Mouse (Mus musculus): ENCODE results near the gene Zfp935. TPM values are rescaled to one million over a fixed set of nuclear protein-coding genes. Genes with fewer than 3 reads are reported as not detected.
"Not testable (repeated sequence)": the region's sequence is repeated elsewhere in the genome, so short reads cannot be mapped to it uniquely, and the experiment has no call there.

Zfp935 gene
- polyA plus RNA-seq (2015; fragmentation: Nextera tagmentation; extraction: Ambion mirVana), result not detected in 2 replicates

DNA sequence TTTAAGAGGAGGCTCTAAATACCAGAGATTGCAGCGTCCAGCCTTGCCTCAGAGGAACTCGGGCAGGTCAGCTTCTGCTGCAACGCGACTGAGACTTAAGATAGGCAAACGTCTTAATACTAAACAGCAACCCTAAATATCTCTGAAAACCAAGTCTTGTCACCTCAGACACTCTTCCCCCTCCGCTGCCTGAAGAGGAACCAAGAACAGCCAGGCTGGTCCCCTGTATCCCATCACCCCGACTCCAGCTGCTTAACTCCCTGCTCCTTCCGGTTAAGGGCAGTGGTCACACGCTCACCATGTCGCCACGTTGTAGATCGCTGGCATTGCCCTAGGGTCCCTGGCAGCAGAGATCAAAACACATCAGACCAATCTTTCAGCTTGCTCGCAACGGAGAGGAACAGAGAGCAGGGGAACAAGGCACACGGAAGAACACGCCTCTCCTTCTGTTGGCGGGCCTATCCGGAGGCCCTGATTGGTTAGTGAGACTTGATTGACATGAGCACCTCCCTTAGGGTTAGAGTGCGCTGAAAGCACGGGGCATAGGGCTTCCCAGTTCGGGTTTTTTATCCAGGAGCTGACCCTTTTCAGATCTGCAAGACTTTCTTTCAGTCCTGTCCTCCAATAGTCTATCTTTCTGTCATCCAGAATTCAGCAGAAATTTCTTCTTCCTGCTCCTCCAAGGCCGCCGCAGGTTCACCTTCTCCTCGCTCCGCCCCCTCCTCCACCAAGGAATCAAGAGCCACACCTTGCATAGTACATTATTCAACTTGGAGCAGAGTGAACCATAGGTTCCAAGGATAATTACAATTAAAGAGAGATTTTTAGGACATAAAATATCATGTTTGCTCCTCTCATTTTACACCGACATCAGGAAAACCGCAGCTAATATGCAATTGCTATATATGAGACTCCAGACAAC lies at the start of gene Zfp935:
Gene Zfp935 (minus strand): TSS at position 323 of the 922 bp plus-strand sequence.
- not testable (repeated sequence) for H3K9me3 ChIP-seq (replicated peaks; ENCODE audit: control insufficient read depth, low read length, poor library complexity, severe bottlenecking); H3K36me3 ChIP-seq (ENCODE audit: control insufficient read depth, insufficient read depth, low read length); H3K27me3 ChIP-seq (ENCODE audit: control insufficient read depth, insufficient read depth, low read depth, low read length); H3K27ac ChIP-seq (ENCODE audit: low read length); H3K4me1 ChIP-seq (ENCODE audit: control insufficient read depth, insufficient read depth, low read length)
- peak within 1 kb of the TSS; percentile 42 for H3K4me3 ChIP-seq (ENCODE audit: low read depth, low read length)
- ATAC-seq, result peak; percentile 75; the same call in 1 of the 2 replicates
- 5% methylated on average over 25 of the region's 27 CpGs for WGBS
- peak within 1 kb of the TSS; percentile 48 for H3K4me2 ChIP-seq (ENCODE audit: low read length)
- peak within 1 kb of the TSS; percentile 54; the same call in 1 of the 2 replicates for H3K9ac ChIP-seq (ENCODE audit: low read depth, low read length)

DNA sequence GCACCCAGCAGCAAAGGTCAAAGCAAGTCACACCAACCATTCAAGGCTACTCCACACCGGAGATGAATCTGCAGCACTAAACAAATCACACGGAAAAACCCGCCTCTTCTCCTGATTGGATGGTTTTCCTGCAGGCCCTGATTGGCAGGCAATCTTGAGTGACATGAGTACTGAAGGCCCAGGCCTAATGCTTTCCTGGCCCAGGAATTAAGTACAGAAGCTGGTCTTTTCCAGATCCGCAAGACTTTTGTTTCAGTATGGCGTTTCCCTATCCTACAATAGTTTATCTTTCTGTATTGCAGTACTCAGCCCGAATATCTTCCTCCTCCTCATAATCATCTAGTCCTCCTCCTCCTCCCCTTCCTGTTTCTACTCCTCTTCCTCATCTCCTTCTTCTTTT lies 12.8 kb upstream of the Zfp935 start, which contains the start of gene Zfp934:
Gene Zfp934 (minus strand): TSS at position 101 of the 400 bp plus-strand sequence.
- H3K36me3 ChIP-seq (ENCODE audit: control insufficient read depth, insufficient read depth, low read length); ATAC-seq; H3K27ac ChIP-seq (ENCODE audit: low read length); H3K4me3 ChIP-seq (ENCODE audit: low read depth, low read length); H3K9me3 ChIP-seq (replicated peaks; ENCODE audit: control insufficient read depth, low read length, poor library complexity, severe bottlenecking); H3K9ac ChIP-seq (ENCODE audit: low read depth, low read length); H3K27me3 ChIP-seq (ENCODE audit: control insufficient read depth, insufficient read depth, low read depth, low read length); H3K4me1 ChIP-seq (ENCODE audit: control insufficient read depth, insufficient read depth, low read length); H3K4me2 ChIP-seq (ENCODE audit: low read length): not testable (repeated sequence)
- 96% methylated on average over 3 of the region's 6 CpGs for WGBS

DNA sequence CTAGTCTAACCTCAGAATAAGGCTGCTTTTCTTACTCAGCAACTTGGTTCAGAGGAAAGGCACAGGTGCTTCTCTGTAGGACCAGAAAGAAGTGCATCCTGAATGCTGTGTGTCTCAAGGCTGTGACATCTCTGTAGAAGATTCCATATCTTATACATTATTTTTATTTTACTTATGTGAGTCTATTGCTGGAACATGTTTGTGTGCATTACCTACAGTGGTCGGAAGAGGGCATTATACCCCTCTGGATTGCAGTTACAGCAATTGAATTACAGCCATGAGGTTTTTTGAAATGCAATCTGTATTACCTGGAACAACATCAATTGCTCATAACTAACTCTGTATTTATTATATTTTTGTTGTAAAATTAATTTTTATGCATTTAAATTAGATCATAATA lies 3.4 kb upstream of the Zfp935 start:
- not testable (repeated sequence) for ATAC-seq; H3K27me3 ChIP-seq (ENCODE audit: control insufficient read depth, insufficient read depth, low read depth, low read length); H3K27ac ChIP-seq (ENCODE audit: low read length); H3K4me1 ChIP-seq (ENCODE audit: control insufficient read depth, insufficient read depth, low read length); H3K9ac ChIP-seq (ENCODE audit: low read depth, low read length); H3K9me3 ChIP-seq (replicated peaks; ENCODE audit: control insufficient read depth, low read length, poor library complexity, severe bottlenecking); H3K4me3 ChIP-seq (ENCODE audit: low read depth, low read length); H3K36me3 ChIP-seq (ENCODE audit: control insufficient read depth, insufficient read depth, low read length); H3K4me2 ChIP-seq (ENCODE audit: low read length)
- WGBS, result 25% methylated on average over 1 of the region's 1 CpGs

DNA sequence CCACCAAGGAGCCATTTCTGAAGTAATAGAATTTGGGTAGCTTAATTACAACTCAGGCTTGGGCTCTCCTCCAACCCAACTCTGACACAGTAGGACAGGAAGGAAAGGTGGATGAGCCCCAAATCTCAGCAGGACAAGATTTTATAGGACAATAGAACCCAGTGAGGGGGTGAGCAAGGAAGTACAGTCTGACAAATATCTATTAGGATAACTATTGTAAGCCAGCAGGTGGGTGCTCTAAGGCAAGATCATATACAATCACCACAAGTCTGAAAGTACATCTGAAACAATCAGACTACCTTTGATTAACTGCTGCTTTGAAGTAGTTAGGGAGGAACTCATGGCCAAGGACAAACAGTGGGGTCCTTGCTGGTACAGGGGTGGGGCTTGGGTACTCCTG lies 28.2 kb downstream of the Zfp935 start:
- not testable (repeated sequence) for H3K4me2 ChIP-seq (ENCODE audit: low read length); H3K27me3 ChIP-seq (ENCODE audit: control insufficient read depth, insufficient read depth, low read depth, low read length); H3K9ac ChIP-seq (ENCODE audit: low read depth, low read length); H3K36me3 ChIP-seq (ENCODE audit: control insufficient read depth, insufficient read depth, low read length); H3K9me3 ChIP-seq (replicated peaks; ENCODE audit: control insufficient read depth, low read length, poor library complexity, severe bottlenecking); H3K4me1 ChIP-seq (ENCODE audit: control insufficient read depth, insufficient read depth, low read length); ATAC-seq; H3K27ac ChIP-seq (ENCODE audit: low read length); H3K4me3 ChIP-seq (ENCODE audit: low read depth, low read length)

DNA sequence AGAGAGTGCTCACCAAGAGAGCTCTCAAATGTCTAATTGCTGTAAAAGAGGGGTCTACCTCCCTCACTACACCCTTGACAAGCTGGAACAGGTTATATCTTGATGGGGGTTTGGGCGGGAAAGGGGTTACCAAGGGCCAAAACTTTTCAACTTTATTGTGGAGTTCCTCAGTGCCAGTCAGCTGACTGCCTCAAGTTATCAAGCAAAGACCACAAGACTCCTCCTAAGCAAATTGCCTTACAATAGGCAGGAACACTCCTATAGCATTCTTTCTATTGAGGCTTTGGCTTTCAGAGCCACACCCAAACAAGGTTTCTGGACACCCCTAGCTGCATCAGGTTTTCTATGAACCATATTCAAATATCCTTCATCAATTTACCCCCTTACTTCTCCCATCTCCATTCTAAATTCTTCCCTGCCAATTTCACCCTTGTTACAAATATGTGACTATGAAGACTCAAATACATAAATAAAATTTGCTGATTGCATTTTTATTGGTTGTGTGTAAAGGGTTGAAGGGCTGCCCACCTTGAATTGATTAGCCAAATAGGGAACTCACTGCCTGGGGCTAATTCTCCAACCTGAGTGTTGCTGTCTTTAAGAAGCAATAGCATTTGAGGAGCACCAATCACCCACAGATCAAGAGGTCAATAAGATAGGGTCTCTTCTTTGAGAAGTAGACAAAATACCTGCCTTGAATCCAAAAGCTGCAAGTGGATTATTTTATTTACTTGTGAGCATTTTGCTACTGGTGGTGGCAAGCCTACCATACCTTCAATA lies 47.5 kb downstream of the Zfp935 start:
- H3K27ac ChIP-seq (ENCODE audit: low read length); H3K9me3 ChIP-seq (replicated peaks; ENCODE audit: control insufficient read depth, low read length, poor library complexity, severe bottlenecking); H3K36me3 ChIP-seq (ENCODE audit: control insufficient read depth, insufficient read depth, low read length); H3K4me1 ChIP-seq (ENCODE audit: control insufficient read depth, insufficient read depth, low read length); ATAC-seq; H3K4me3 ChIP-seq (ENCODE audit: low read depth, low read length); H3K4me2 ChIP-seq (ENCODE audit: low read length); H3K9ac ChIP-seq (ENCODE audit: low read depth, low read length); H3K27me3 ChIP-seq (ENCODE audit: control insufficient read depth, insufficient read depth, low read depth, low read length): not testable (repeated sequence)
- WGBS, result 84% methylated on average over 1 of the region's 1 CpGs

DNA sequence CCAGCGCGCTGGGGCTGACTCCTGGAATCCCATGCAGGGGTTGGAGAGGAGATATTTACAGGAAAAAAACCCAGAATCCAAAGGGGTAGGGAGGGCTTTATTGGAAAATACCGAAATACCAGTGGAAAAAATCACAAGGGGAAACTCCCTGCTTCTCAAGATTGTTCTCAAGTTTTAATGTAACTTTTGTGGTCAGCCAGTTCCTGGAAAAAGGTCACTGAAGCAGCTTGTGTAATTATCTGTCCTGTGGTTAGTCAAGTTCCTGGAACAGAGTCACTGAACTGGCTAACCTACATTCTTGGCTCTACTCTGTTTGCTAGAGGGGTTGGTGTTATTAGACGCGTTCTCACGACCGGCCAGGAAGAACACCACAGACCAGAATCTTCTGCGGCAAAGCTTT lies 85.7 kb downstream of the Zfp935 start:
- not testable (repeated sequence) for H3K4me1 ChIP-seq (ENCODE audit: control insufficient read depth, insufficient read depth, low read length); H3K27me3 ChIP-seq (ENCODE audit: control insufficient read depth, insufficient read depth, low read depth, low read length); H3K4me3 ChIP-seq (ENCODE audit: low read depth, low read length); H3K36me3 ChIP-seq (ENCODE audit: control insufficient read depth, insufficient read depth, low read length); ATAC-seq; H3K9ac ChIP-seq (ENCODE audit: low read depth, low read length); H3K27ac ChIP-seq (ENCODE audit: low read length); H3K9me3 ChIP-seq (replicated peaks; ENCODE audit: control insufficient read depth, low read length, poor library complexity, severe bottlenecking); H3K4me2 ChIP-seq (ENCODE audit: low read length)
- 95% methylated on average over 8 of the region's 8 CpGs for WGBS

DNA sequence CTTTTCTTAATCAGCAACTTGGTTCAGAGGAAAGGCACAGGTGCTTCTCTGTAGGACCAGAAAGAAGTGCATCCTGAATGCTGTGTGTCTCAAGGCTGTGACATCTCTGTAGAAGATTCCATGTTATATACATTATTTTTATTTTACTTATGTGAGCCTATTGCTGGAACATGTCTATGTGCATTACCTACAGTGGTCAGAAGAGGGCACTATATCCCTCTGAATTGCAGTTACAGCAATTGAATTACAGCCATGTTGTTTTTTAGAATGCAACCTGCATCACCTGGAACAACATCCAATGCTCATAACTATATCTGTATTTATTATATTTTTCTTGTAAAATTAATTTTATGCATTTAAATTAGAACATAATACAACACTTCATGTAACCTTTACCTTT lies 88.4 kb downstream of the Zfp935 start:
- not testable (repeated sequence) for H3K27me3 ChIP-seq (ENCODE audit: control insufficient read depth, insufficient read depth, low read depth, low read length); H3K4me2 ChIP-seq (ENCODE audit: low read length); H3K4me3 ChIP-seq (ENCODE audit: low read depth, low read length); H3K36me3 ChIP-seq (ENCODE audit: control insufficient read depth, insufficient read depth, low read length); H3K9ac ChIP-seq (ENCODE audit: low read depth, low read length); H3K4me1 ChIP-seq (ENCODE audit: control insufficient read depth, insufficient read depth, low read length); H3K27ac ChIP-seq (ENCODE audit: low read length); ATAC-seq; H3K9me3 ChIP-seq (replicated peaks; ENCODE audit: control insufficient read depth, low read length, poor library complexity, severe bottlenecking)

DNA sequence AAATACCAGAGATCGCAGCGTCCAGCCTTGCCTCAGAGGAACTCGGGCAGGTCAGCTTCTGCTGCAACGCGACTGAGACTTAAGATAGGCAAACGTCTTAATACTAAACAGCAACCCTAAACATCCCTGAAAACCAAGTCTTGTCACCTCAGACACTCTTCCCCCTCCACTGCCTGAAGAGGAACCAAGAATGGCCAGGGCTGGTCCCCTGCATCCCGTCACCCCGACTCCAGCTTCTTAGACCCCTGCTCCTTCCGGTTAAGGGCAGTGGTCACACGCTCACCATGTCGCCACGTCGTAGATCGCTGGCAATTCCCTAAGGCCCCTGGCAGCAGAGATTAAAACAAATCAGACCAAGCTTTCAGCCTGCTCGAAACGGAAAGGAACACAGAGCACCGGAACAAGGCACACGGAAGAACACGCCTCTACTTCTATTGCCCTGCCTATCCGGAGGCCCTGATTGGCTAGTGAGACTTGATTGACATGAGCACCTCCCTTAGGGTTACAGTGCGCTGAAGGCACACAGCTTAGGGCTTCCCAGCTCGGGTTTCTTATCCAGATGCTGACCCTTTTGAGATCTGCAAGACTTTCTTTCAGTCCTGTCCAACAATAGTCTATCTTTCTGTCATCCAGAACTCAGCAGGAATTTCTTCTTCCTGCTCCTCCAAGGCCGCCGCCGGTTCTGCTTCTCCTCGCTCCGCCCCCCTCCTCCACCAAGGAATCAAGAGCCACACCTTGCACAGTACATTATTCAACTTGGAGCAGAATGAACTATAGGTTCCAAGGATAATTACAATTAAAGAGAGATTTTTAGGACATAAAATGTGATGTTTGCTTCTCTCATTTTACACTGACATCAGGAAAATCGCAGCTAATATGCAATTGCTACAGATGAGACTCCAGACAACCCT lies 91.6 kb downstream of the Zfp935 start, which contains the start of gene Gm49359:
Gene Gm49359 (minus strand): TSS at position 409 of the 911 bp plus-strand sequence.
- not testable (repeated sequence) for H3K36me3 ChIP-seq (ENCODE audit: control insufficient read depth, insufficient read depth, low read length); H3K27me3 ChIP-seq (ENCODE audit: control insufficient read depth, insufficient read depth, low read depth, low read length); H3K9me3 ChIP-seq (replicated peaks; ENCODE audit: control insufficient read depth, low read length, poor library complexity, severe bottlenecking); H3K4me1 ChIP-seq (ENCODE audit: control insufficient read depth, insufficient read depth, low read length)
- Histone ChIP-seq H3K4me2 (ENCODE audit: low read length) (peak within 1 kb of the TSS; percentile 44), H3K4me3 (ENCODE audit: low read depth, low read length) (peak within 1 kb of the TSS; percentile 64), H3K27ac (ENCODE audit: low read length) (peak within 1 kb of the TSS; percentile 48), H3K9ac (ENCODE audit: low read depth, low read length) (peak within 1 kb of the TSS; percentile 78)
- ATAC-seq, result peak; percentile 100
- WGBS, result 2% methylated on average over 27 of the region's 28 CpGs

Measured in midbrain, embryonic 16.5 days (tissue).